Mouse (Mus musculus) heart, adult 8-10 months (tissue): ENCODE data around the gene Milr1. TPM values are rescaled to one million over a fixed set of nuclear protein-coding genes. Genes with fewer than 3 reads are reported as not detected.

Source experiments
- DNase-seq: peaks from one replicate; pipeline ENCODE4 v3.0.0; 2022; ENCODE audit warnings: low spot score
- microRNA-seq: library from miRNA; unstranded; fragments of <30 nt; microRNA quantifications from one replicate; pipeline ENCODE4 v1.2.0, GENCODE M21; 2022
- total RNA-seq, 4 experiments: library from RNA; stranded (reverse); gene quantifications; 2 replicates each; pipeline ENCODE4 v1.2.4; 2022

Gene Milr1
- total RNA-seq, 4 experiments from 2014 or later, result 0.22 to 1.5 (median 0.74) TPM

GRCm38 (mm10) chr11:106812410-106813136, 61.5 kb downstream of the Milr1 start:
- DNase-seq, result no peak

DNA sequence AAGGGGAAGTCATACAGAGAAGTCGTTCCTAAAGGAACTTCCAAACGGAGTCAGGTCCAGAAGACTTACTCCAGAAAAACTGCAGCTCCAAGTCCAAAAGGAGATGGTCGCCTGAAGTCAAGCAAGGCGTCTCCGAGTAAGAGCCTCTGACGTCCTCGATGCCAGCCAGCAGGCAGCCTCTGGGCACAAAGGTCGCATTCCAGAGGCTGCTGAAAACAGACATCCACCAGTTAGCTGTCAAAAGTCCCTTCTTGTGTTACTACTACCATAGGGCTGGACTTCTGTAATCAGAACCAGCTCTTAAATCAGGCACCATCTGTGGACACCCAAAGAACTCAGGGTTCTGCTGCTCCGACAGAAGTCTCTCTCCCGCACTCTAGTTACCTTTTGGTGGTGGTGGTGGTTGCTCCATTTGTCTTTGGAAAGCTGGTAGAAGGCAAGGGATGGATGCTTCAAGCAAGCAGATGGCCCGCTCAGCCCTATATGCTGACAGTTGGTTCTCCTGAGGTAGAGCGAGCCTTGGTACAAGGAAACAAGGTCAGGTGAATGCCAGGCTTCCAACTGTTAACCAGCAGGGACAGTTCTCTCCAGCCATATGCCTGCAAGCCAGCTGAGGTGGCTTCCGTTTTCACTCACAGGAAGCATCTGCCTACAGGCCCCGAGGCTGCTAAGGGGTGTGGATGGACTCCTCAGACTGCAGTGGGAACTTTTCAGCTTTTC, 63.7 kb downstream of the Milr1 start:
- DNase-seq, result no peak

DNA sequence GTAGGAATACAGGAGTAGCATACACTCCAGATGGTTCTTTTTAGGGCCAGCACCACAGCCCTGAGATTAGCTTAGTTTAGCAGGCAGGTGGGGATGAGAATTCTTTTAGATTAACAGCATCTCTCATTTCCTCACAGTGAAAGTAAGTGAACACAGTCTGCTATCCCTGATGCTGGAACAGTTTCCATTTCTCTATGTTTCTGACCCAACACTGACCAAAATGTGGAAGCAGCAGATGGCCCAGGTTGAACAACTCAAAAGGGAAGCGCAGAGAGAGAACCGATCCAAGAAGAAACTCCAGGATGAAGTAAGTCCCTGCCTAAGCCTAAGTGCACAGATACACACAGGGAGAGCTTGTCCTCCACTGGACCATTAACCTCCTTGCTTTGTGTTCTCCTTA, 64.3 kb downstream of the Milr1 start:
- no peak for DNase-seq

DNA sequence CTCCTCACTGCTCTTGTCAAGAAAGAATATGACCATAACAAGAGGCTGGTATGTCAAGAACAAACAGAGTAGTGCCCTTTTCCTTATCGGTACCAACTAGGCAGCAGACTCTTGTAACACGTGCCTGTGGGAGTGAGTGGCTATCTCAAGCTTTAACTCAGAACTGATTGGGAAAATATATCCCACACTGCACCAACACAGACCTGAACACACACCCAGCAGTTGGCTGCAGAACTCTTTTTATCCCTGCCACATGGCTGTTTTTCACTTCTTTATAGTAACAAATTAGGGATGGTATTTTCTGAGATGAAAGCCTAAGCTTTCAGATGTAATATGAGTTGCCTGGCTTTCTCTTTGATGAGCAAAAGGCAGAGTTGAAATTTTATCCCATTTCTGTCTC, 64.7 kb downstream of the Milr1 start:
- DNase-seq, result no peak

- DNase-seq, result no peak
Measured at GRCm38 (mm10) chr11:106816316-106816715, 65.3 kb downstream of the Milr1 start.

DNA sequence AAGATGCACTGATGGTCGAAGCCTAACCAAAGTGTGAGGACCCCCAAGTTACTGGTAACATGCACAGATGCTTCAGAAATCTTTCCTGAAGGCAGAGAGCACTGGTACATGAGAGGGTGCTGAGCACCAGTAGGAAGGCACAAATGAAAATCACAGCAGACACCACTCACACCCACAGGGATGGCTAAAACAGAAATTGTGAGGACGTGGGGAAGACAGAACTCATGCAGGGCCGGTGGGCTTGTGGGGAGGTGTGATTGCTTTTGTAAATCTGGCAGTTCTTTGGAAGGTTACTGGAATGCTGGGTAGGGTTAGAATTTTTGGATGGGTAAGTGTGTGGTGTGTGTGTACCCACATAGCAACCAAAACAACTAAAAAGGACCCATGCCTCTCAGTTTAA, 66.1 kb downstream of the Milr1 start:
- DNase-seq, result no peak

GRCm38 (mm10) chr11:106817808-106818207, 66.8 kb downstream of the Milr1 start:
- DNase-seq, result no peak

DNA sequence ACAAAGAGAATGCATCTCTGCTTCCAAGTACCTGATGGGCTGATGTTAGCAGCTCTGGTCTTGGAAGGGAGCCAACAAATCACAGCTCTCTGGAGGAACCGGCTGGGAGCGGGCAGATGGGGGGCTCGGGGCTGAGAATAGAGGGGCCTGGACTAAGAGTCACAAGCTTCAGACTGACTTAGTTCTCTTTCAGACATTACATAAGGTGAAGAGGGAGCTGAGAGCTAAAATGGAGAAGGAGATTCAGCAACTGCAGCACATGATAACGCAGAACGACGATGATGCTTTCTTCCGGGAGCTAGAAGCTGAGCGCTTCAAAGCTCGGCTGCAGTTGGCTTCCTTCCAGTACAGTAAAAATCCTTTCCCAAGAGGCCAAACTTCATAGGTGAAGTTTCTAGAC, 67.3 kb downstream of the Milr1 start:
- no peak for DNase-seq

Small RNAs within 50 kb of the gene (microRNA-seq; reads per million reads assigned to microRNA genes)
- gene Gm25994 (not detected), gene Mir3064 (14.6 reads per million, percentile 33 among the genes with 10 or more reads in this experiment)

Other genes starting within 250 kb of the Milr1 start
- 10 to 100 TPM; 37.9 to 56.9 (median 45.0) TPM for gene Tex2, start 137.8 kb upstream of the Milr1 start, total RNA-seq
- gene Pecam1, start 598 bp upstream of the Milr1 start, total RNA-seq, result 100 to 1,000 TPM in 3 of 4 experiments, 10 to 100 TPM in 1; 97.3 to 119 (median 109) TPM
- 1 to 10 TPM; 4.2 to 4.9 (median 4.6) TPM for gene Polg2, start 28.3 kb downstream of the Milr1 start, total RNA-seq
- gene Ddx5, start 38.0 kb downstream of the Milr1 start, total RNA-seq, result 100 to 1,000 TPM; 247 to 395 (median 323) TPM
- 1 to 10 TPM; 3.3 to 6.1 (median 5.3) TPM for gene Cep95, start 38.0 kb downstream of the Milr1 start, total RNA-seq
- gene Smurf2, start 169.5 kb downstream of the Milr1 start, total RNA-seq, result 10 to 100 TPM; 34.0 to 40.3 (median 37.2) TPM
- gene Kpna2, start 248.3 kb downstream of the Milr1 start, total RNA-seq, result 10 to 100 TPM; 53.9 to 86.8 (median 74.8) TPM